Mouse (Mus musculus) adrenal gland (tissue): ENCODE measurements around the gene Tmem189.
"Not testable (repeated sequence)": the region's sequence is repeated elsewhere in the genome, so short reads cannot be mapped to it uniquely, and the experiment has no call there.

Experiments
- intact Hi-C: fragments of 180-260 bp; cut with DNase I; formaldehyde crosslinking; loops from one replicate; pipeline ENCODE4 v1.15.1; 2025

Tmem189 gene

DNA sequence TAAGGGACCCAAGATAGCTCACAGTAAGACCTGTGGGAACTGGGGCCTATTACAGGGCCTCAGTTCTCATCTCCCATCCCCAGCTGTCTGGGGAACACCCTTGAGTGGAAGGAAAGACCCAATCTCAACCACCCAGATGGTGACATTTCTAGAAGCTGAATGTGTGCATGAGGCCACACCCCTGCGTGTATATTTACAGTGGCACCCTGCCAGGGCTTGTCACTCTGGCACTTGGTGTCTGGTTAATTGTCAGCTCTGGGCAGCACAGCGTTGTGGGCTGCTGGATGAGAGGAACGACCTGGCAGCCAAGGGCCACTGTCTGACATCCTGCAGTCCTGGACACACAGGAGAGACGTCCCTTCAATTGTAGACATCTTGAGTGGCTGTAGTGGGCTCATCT, 60.8 kb downstream of the Tmem189 start:
- intact Hi-C loops, result loop anchor here (10.0 kb wide), 1 partner anchor 46 kb away; no protein-coding TSS in a partner anchor

DNA sequence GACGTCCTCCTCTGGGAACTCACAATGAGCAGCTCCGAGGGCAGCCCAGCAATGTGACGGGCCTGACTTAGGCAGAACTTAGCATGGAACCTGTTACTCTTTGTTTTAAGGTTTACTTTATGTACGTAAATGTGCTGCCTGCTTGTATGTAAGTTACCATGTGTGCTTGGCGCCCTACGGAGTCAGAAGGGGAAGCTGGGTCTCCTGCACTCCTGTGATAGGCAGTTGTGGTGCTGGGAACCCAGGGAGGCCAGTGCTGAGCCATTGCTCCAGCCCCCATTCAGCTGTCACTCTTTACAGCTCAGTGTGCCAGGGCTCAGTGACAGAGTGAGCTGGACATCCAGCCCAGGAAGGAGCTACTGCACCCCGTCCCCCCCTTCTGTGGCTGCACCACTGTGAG, 62.6 kb downstream of the Tmem189 start:
- intact Hi-C loops, result loop anchor here (10.0 kb wide), 1 partner anchor 48 kb away; no protein-coding TSS in a partner anchor

DNA sequence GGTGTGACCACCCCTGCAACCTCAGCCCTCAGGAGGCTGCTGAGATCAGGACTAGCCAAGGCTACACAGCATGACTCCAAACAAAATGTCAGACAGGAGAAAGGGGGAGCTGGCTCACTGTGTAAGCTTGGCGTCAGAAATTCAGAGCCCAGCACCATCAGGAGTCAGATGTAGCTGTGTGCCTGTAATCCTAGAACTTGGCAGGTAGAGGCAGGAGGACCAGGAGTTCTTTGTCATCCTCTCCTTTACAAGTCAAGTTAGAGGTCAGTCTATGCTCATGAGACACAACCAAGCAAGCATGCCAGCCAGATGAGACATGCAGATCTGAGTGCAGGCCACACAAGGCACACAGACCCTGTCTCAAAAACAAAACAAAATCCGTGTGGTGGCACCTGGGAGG, 64.0 kb downstream of the Tmem189 start:
- intact Hi-C loops, result loop anchor here (10.0 kb wide), 1 partner anchor 49 kb away; no protein-coding TSS in a partner anchor

DNA sequence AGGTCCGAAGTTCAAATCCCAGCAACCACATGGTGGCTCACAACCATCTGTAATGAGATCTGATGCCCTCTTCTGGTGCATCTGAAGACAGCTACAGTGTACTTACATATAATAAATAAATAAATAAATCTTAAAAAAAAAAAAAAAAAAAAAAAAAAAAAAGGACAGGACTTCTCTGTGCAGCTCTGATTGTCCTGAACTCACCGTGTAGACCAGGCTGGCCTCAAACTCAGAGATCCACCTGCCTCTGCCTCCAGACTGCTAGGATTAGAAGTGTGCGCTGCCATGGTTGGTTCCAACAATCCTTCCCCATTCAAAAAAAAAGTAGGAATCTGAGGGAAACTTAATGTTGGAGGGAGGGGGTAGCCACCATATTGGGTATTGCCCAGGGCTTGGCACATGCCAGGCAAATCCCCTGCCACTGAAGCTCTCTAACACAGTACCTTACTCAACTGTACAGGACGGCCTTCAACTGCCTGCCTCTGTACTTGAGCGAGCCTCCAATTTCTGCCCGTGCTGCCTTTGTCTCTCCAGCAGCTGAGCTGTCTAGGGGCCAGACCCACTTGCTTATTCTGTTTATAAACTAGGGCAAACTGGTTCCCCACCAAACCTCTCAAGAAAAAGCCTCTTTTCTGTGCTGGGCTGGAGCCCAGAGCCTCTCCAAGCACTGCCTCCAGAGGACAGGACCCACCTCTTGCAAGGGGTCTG, 65.1 kb downstream of the Tmem189 start:
- intact Hi-C loops, result loop anchor here (10.0 kb wide), 1 partner anchor 50 kb away; no protein-coding TSS in a partner anchor

DNA sequence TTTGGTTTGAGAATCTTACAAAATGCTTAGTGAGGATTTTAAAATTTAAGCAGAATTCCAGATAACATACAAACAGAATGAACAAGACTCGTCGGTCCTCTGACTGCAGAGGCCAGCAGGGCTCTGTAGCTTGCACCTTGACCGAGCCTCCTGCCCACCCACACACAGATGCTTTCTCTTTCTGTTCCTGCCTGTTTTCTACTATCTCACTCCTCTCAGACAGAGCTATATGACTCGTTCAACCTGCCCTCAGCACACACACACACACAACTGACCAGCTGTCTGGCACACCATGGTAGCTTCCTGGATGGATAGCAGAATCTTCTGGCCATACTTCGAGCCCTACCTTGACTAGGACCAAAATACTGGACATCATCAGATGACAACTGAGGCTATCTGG, 66.7 kb downstream of the Tmem189 start:
- intact Hi-C loops, result loop anchor here (10.0 kb wide), 1 partner anchor 52 kb away; no protein-coding TSS in a partner anchor

DNA sequence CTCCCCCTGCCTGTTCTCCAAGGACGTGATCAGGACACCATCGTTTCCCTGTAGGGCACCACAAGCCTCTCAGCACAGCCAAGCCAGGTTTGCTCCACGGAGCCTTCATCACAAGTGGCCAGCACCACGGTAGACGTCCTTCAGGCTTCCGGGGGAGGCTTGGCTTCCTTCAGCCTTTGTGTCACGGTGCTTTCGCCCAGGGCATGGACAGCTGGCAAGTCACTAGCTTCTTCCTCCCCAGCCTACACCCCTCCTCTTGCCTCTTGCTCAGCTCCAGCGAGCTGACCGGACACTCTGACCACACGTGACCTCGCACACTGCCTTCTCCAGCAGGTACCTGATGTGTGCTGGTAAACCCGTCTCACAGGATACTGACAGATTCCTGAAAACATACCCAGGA, 67.3 kb downstream of the Tmem189 start:
- intact Hi-C loops, result loop anchor here (10.0 kb wide), 1 partner anchor 52 kb away; no protein-coding TSS in a partner anchor

DNA sequence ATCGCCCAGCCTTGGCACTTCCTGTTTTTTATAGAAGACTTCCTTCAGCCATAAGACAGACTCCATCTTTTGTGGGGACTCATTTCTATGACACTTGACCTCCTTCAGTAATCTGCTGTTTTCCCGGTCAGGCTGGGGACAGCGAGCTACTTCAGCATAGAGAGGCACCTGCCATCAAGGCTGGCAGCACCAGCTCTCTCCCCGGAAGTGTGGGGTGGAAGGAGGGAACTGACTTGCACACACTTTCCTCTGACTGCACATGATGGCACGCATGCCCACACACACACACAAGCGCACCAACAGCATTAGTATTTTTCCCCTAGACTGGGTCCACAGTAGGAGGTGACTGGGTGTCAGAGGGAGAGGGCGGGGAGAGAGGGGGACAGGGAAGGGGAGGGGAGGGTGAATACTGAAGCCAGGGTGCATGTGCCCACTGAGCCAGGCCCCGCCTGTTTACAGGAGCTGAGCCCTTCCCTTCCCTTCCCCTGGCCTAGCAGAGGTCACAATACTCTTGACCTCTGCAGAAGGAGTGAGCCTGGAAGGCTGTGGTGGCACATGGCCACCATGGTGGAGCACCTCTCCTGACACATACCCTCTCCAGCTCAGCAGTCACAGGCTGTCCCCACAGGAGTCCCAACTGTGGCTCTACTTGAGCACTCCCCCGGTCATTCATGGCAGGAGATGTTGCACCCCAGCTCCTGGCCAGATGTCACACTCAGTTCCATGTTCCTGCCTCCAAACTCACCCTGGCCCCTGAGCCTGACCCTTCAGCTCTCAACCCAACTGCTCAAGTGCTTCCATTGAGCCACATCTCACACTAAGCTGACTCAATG, 68.2 kb downstream of the Tmem189 start:
- intact Hi-C loops, result loop anchor here (10.0 kb wide), 1 partner anchor 53 kb away; no protein-coding TSS in a partner anchor

DNA sequence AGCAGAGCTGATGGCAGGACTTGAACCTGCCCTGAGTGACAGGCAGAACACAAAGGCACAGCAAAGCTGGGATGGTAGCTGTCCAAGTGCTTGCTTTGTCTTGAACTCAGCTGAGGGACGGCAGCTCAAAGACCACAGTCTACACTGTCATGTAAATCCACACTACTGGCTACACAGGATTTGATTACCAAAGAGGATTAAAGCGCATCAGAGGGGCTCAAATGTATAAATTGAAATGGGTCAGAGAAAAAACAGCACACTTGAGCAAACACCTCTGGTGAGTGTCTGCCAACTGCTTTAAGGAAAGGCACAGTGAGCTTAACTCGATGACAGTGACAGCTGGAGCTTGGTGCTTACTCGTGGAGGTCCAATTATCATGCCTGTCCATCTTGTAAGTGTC, 72.2 kb downstream of the Tmem189 start:
- intact Hi-C loops, result no loop called here

DNA sequence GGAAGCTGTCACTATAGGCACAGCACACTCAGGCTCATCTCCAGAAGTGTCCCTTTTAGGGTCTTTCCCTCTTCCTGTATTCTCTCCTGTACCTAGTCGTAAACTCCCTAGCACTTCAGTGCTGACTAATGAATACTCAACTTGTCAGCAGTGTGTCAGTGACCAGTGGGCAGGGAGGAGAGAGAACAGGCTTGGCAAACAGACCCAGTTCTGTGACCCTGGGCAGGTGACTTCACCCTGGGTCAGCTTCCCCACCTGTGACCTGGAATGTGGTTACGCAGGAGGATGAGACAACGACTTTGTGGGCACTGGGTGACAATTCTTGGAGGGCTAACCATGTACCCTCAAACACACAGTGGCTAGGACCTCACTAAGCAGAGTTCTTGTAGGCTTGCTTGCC, 72.6 kb downstream of the Tmem189 start:
- intact Hi-C loops, result no loop called here

DNA sequence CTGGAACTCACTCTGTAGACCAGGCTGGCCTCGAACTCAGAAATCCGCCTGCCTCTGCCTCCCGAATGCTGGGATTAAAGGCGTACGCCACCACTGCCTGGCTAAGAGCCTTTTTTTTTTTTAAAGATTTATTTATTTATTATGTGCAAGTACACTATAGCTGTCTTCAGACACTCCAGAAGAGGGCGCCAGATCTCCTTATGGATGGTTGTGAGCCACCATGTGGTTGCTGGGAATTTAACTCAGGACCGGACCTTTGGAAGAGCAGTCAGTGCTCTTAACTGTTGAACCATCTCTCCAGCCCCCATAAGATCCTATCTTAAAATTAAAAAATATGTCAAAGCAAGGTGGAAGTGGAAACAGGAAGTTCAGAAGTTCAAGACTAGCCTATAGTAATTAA, 76.3 kb downstream of the Tmem189 start:
- intact Hi-C loops, result not testable (repeated sequence)

DNA sequence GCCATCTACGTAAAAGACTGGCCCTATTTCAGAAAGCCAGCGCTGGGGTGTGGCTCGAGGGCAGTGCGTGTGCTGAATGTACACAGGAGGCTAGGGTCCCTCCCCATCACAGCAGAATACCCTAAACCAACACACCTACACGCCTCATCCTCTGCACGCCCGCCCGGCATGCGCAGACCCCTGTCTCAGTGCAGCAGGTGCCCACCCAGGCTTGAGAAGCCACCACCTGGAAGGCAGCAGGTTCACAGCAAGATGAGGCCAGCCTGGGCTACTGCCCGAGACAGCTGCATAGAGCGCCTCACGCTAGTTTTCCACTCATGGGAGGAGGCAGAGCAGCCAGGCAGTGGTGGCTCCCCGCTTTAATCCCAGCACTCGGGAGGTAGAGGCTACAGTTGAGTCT, 77.5 kb downstream of the Tmem189 start:
- intact Hi-C loops, result no loop called here

DNA sequence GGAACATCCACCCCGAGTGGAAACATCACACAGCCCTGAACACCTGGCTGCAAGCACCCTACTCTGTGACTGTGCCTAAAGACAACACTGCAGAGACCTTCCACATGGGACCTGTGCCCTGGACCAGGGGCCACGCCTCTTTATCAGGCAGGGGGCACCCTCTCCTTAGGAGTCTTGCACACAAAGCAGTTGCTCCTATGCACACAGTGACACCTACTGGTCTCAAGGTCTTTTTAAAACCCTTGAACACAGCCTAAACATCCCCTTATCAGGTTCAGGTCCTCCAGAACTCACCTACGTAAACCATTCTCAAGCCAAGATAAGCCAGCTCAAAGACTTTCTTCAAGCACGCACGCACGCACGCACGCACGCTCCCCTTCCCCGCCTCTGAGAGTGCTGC, 78.3 kb downstream of the Tmem189 start:
- intact Hi-C loops, result no loop called here

DNA sequence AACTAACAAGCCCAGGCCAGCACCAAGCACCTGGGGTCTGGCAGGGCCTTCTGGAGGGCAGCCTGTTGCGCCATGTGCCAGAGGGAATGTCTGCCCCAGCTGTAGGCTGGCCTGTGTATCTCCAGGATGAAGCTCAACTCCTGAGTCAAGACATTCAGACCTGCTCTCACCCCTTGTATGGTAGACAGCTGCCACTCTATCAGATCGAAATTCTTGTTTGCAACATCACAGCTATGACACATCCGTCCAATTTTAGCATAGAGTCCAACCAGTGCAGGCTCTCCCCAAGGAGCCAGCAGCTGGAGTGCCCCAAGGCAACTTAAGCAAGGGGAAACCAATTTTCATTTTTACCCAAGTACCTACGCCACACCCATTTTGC, 82.9 kb downstream of the Tmem189 start:
- intact Hi-C loops, result no loop called here

DNA sequence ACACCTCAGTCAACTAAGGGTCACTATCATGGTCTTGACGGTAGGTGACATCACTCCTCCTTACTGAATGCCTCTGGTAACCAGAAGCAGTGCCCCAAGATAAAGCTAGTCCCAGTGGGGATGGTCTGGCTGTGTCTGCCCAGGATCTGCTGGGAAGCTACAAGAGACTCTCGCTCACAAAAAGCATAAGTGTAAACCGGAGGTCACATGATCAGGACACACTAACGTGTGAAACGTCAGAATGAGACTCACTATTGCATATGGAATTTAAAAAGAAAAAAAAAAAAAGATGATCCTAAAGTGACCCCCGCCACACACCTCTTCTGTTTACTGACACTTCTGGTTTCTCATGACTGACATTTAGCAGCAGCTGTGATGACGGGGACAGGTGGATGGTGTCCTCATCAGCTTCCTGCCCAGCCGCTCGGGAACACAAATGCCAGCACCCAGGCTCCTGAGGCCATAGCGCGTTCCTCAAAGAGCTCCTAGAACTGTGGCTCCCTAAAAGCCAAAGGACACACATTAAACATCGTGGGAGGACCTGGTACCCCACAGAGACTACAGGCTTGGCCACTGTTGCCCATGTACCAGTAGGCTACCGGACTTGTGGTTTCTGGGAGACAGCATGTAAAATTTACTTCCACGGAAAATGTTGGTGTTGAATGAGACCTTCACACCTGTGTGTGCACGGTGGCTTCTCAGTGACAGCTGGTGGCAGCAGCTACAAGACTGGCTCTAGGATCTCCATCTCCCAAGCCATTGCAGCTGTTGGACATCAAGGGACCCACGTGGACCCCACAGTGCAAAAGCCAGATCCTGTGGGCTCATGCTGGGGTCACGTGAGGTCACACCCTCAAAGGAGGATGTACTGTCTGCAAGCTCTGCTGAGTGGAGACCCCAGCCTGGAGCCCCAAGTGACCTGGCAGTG, 83.5 kb downstream of the Tmem189 start:
- intact Hi-C loops, result loop anchor here (1.0 kb wide), 1 partner anchor 69 kb away; no protein-coding TSS in a partner anchor

DNA sequence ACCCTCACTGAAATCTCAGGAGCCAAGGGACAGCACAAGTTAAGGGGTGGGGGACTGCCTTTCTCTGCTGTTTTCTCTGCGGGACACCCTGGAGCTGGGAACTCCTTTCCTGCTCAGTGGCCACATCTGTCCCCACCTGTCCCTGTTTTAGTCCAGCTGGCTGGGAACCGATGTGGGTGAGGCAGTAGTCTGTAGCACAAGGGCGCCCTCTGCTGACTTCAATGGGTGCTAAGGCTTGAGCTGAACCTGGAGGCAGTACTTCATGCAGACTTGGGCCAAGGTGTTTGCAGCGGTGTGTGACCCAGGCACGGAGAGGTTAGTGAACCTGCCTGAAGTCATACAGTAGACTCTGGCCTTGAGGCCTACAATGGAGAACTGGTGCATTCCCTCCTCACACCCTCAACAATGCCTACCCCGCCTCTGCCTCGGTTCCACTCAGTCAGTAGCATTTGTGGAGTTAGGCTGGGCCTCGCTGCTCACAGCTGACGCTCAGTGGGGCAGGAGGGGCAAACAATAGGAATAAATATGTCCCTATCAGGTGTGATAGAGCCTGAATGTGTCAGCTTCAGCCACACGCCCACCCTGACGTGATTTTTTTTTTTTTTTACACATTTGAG, 84.3 kb downstream of the Tmem189 start:
- intact Hi-C loops, result loop anchor here (1.0 kb wide), 1 partner anchor 68 kb away; no protein-coding TSS in a partner anchor

DNA sequence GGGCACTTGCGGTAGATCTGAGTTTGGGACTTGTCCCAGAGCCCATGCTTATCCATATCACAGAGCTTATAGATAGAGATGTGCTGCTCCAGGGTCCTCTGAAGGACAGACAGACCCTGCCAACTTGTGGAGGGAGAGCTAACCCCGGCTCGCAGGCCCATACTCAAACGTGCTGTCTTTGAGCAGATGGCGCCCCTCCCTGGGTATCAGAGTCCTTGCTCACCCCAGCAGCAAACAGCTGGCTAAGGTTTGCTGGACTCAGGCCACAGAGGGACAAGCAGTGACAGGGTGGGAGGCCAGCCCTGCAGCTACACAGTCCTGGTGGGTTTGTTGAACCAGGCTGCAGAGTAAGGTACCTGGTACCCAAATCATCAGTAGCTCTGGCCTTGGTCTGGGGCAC, 86.6 kb downstream of the Tmem189 start:
- intact Hi-C loops, result no loop called here

DNA sequence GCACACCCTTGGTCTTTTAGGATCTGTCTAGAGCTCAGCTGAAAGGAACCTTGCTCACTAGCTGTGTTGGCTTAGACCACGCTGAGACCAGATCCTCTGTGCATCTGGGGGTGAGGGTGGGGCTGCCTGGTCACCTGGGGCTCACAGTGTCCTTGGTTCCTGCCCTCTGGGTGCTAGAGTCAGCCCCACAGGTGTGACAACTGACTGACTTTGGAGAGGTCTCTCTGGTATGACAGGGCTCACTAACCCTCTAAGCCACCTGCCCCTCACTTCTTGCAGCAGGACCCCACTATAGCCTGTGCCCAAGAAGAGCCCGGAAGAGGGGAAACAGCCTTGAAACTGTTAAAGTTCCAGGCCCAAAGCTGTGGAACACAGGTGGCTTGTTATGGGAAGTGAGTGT, 87.3 kb downstream of the Tmem189 start:
- intact Hi-C loops, result no loop called here

DNA sequence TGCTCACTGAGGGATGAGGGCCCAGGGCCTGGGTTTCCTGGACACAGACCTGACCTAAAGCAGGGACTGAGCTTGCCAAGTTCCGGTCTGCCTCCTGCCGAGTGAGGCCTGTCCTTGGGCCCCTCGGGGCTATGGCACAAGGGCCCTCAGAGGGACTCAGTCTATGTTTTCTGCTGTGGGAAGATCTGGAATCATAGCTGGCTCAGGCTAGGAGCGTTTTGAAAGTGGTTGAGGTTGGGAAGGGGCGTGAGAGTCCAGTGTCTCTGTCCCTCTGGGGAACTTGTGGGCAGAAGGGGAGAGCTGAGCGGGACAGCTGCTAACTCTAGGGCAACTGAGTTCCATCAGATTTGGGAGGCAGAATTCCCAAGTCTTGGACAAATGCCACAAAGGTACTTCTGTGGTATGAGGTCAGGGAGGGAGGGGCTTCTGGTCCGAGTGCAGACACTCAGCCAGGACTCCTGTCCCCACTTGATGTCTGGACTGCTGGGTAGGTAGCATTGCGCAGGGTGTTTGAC, 89.1 kb downstream of the Tmem189 start:
- intact Hi-C loops, result no loop called here

DNA sequence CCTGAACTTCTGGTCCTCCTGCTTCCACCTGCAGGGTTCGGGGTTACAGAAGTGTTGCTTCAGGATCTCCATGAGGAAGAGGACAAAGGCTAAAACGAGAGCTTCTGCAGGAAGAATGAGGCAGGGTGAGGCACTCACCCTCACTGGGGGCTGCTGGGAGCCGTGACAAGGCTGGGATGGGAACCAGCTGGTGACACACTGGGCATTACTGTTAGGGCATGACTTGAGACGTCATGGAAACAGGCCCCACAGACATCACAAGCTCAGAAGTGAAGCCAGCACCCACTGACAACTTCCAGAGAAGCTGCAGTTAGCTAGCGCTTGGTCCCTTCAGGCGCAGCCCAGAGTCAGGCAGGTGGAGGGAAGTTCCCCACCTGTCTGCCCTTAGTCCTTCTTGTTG, 89.7 kb downstream of the Tmem189 start:
- intact Hi-C loops, result no loop called here

DNA sequence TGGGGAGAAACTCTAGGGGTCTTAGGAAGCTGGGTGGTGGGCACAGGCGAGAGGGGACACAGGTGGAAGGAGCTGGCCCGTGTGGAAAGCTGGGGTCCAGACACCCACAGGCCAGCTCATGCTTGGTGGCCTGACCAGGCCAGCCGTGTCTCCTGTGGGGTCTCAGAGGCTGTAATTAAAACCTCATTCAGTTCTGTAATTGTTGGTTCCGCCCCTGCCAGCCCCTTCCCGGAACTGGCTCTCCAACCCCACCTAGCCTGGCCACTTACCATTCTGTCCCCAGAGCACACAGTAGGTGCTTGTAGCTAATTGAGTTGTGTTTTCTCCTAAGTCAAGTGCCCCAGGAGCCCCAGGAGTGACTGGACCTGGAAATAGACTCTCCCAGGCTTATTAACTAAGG, 90.4 kb downstream of the Tmem189 start:
- intact Hi-C loops, result no loop called here
